Mouse (Mus musculus) erythroblast, embryonic 14.5 days (primary cell): ENCODE data around the gene 5730522E02Rik.

ENCODE experiments used
- GATA1 ChIP-seq: IDR thresholded peaks from 2 replicates; pipeline ENCODE4 v1.6.1; 2012; ENCODE audit warnings: low read length, inconsistent platforms, mixed read lengths
- TAL1 ChIP-seq: IDR thresholded peaks from 3 replicates; pipeline ENCODE4 v1.6.1; 2012; ENCODE audit warnings: low read length, inconsistent platforms, mixed read lengths

- TF ChIP-seq GATA1 (no peak), TAL1 (no peak)
Measured at GRCm38 (mm10) chr11:25819789-25820188, 390.8 kb downstream of the 5730522E02Rik start.
